Mouse (Mus musculus): ENCODE data around the gene Syncrip.

DNA sequence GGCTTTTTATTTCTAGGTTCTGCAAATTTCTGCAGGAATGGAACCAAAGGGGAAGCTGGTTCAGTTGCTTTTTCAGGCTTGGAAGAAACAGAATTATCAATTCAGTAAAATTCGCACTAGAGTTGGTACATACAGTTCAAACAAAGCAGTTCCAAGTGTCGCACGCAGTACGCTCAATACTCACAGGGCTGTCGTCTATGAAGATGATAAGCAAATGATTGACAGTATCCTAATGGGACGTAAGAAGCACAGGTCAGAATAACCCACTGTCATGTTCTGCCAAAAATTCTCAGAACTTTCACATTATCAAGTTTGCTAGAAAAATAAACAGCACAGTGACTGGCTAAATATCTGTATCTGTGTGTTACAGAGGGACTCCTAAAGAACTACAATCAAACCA is 77.9 kb downstream of the Syncrip start:
- TF ChIP-seq CTCF (conservative IDR thresholded peaks at IDR 0.05; ENCODE audit: insufficient read depth, insufficient read length, low read depth, low read length) (no peak), POLR2A (IDR thresholded peaks at IDR 0.05; ENCODE audit: low read depth, low read length) (no peak)
